In the genomic region with DNA sequence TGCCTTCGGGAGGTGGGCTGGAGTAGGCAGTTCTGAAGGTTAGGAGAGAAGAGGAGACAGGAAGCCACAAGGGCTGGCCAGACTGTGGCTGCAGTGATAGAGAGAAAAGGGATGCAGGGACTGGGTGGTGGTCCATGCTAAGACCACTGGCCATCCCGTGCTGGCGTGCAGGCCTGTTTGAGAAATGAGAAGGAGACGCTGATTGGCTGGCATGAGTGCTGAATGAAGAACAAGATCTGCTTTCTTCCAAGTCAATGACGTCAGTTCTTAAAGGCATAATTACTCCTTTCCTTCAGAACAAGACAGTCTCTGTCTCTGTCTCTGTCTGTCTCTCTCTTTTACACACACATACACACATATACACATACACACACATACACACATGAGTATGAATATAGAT, we compare ENCODE assay signal across 27 mouse cellular contexts. TPM values are rescaled to one million over a fixed set of nuclear protein-coding genes. Genes with fewer than 3 reads are reported as not detected.
DNase-seq lines count a peak whose midpoint lies in the region; ATAC-seq and TF ChIP-seq lines count a peak whose summit lies in the region.
"Had no signal": no experiment of that assay in that cellular context is flagged by ENCODE, and none has a peak within 500 bp of the region (broad histone marks: within the 10 kb centered on the region; RNA-seq: fewer than 3 reads in every experiment).

No protein-coding gene starts in this region.

- no peak overlapping the region for H3K4me3 ChIP-seq in heart, postnatal 0 days (ENCODE audit: low read depth, low read length)
- H3K4me3 ChIP-seq in cortical plate, adult 2 months (ENCODE audit: insufficient read depth, low read length) = peak overlapping the region; percentile 24; the same call in 1 of the 2 replicates
- H3K4me3 ChIP-seq: embryonic facial prominence, embryonic 12.5 days; embryonic facial prominence, embryonic 15.5 days; hindbrain, embryonic 12.5 days; hindbrain, embryonic 15.5 days had no signal

- no peaks in the 10 kb centered on the region for H3K9me3 ChIP-seq in heart, postnatal 0 days (replicated peaks; ENCODE audit: control insufficient read depth, low read length)
- H3K9me3 ChIP-seq: embryonic facial prominence, embryonic 12.5 days; embryonic facial prominence, embryonic 15.5 days; hindbrain, embryonic 15.5 days had no signal

- H3K27ac ChIP-seq in heart, postnatal 0 days (ENCODE audit: low read depth) = peak overlapping the region; percentile 38; the same call in 1 of the 2 replicates
- H3K27ac ChIP-seq in cortical plate, adult 2 months (ENCODE audit: insufficient read depth, low read length) = no peak overlapping the region
- H3K27ac ChIP-seq: embryonic facial prominence, embryonic 12.5 days; embryonic facial prominence, embryonic 15.5 days; hindbrain, embryonic 12.5 days; hindbrain, embryonic 15.5 days had no signal

- no peak for TF ChIP-seq CTCF in heart, postnatal 0 days (IDR thresholded peaks at IDR 0.05; ENCODE audit: low read depth)
- TF ChIP-seq CTCF in cortical plate, adult 2 months (IDR thresholded peaks at IDR 0.05; ENCODE audit: extremely low read depth, insufficient read depth, low read length) = no peak

- ATAC-seq in heart, postnatal 0 days (ENCODE audit: insufficient read depth, low read depth) = no peak
- ATAC-seq: CD4-positive, CD25-positive, alpha-beta regulatory T cell, adult 4 months; forebrain, embryonic 14.5 days; forebrain, postnatal 0 days; inflammation-experienced regulatory T-cells, adult 6 months; intestine, embryonic 16.5 days had no signal

- TF ChIP-seq EP300 in heart, postnatal 0 days (IDR thresholded peaks at IDR 0.05; ENCODE audit: low read depth) = no peak

- no peaks in the 10 kb centered on the region for H3K27me3 ChIP-seq in heart, postnatal 0 days (ENCODE audit: control insufficient read depth, insufficient read depth, low read length)
- H3K27me3 ChIP-seq: embryonic facial prominence, embryonic 12.5 days; embryonic facial prominence, embryonic 15.5 days; hindbrain, embryonic 12.5 days; hindbrain, embryonic 15.5 days had no signal

- H3K9ac ChIP-seq in heart, postnatal 0 days (replicated peaks; ENCODE audit: low read depth, low read length) = no peak overlapping the region
- H3K9ac ChIP-seq: embryonic facial prominence, embryonic 12.5 days; embryonic facial prominence, embryonic 15.5 days; forebrain, postnatal 0 days; hindbrain, embryonic 12.5 days; hindbrain, embryonic 15.5 days had no signal

- DNase-seq in cerebellum, postnatal 25 days = peak; percentile 29 to 32
- DNase-seq in cerebellum, adult 11-12 months = no peak
- DNase-seq in heart, adult 11 months = peak; percentile 79
- no peak for DNase-seq in heart, postnatal 36 days
- DNase-seq in heart, postnatal 0 days (ENCODE audit: low spot score) = no peak
- no peak for DNase-seq in heart, postnatal 4 days
- DNase-seq in embryo, embryonic 9.5 days (ENCODE audit: extremely low spot score) = no peak
- DNase-seq: adrenal gland, adult 2 months; adrenal gland, postnatal 14 days; cerebellum, adult 8-10 months; cerebellum, postnatal 36 days; forebrain, postnatal 0 days; gastrocnemius, postnatal 25 days; kidney, adult 18-20 months; kidney, adult 9 months had no signal

- H3K36me3 ChIP-seq in heart, postnatal 0 days (replicated peaks; ENCODE audit: control insufficient read depth, insufficient read depth, low read length) = no peaks in the 10 kb centered on the region
- H3K36me3 ChIP-seq: embryonic facial prominence, embryonic 12.5 days; embryonic facial prominence, embryonic 15.5 days; hindbrain, embryonic 12.5 days; hindbrain, embryonic 15.5 days had no signal

- intact Hi-C loops in heart, postnatal 36 days (cut with DNase I) = no loop called here

- 54% methylated on average over 5 of the region's 5 CpGs for WGBS in heart, postnatal 0 days

- TF ChIP-seq POLR2A in cortical plate, adult 2 months (IDR thresholded peaks at IDR 0.05; ENCODE audit: extremely low read depth, insufficient read depth, low read length) = no peak

- peaks cover 45% of the 10 kb centered on the region for H3K4me1 ChIP-seq in heart, postnatal 0 days (ENCODE audit: control insufficient read depth, insufficient read depth)
- H3K4me1 ChIP-seq in cortical plate, adult 2 months (ENCODE audit: control insufficient read depth, insufficient read depth, low read length) = peaks cover 7% of the 10 kb centered on the region
- H3K4me1 ChIP-seq: embryonic facial prominence, embryonic 12.5 days; embryonic facial prominence, embryonic 15.5 days; hindbrain, embryonic 12.5 days had no signal

- H3K4me2 ChIP-seq in heart, postnatal 0 days (ENCODE audit: low read depth, low read length) = no peak overlapping the region
- H3K4me2 ChIP-seq: embryonic facial prominence, embryonic 12.5 days; embryonic facial prominence, embryonic 15.5 days; heart, embryonic 11.5 days; hindbrain, embryonic 12.5 days; hindbrain, embryonic 15.5 days had no signal

RNA-seq across cellular contexts. Expression of a gene that starts 36.4 kb away (rescaled TPM):
- 100 to 1,000 TPM; 171 to 215 TPM for total RNA-seq in heart, postnatal 36 days (2021)
- 269 and 288 TPM in 2 replicates for total RNA-seq in heart, postnatal 0 days (2014; rRNA removed; ENCODE audit: low replicate concordance)
- polyA plus RNA-seq in heart, postnatal 0 days (2015; fragmentation: Nextera tagmentation; extraction: Ambion mirVana) = 325 and 334 TPM in 2 replicates
- 100 to 1,000 TPM; 269 to 291 TPM for total RNA-seq in heart, postnatal 4 days (2021)
- polyA plus RNA-seq in cortical plate, adult 2 months (2012; rRNA removed) = 11.2 and 12.7 TPM in 2 replicates
- total RNA-seq: hematopoietic stem cell, adult 5-6 weeks; MEL had no signal

Comparison
In these comparisons a context has a peak if more than half of its experiments do, and no peak if none do; other contexts are left out.
1. DNase-seq: peak in cerebellum, postnatal 25 days (2 of 2) and heart, adult 11 months (single experiment); none in cerebellum, adult 11-12 months (single experiment), heart, postnatal 36 days (0 of 2), heart, postnatal 0 days (single experiment), heart, postnatal 4 days (single experiment) and embryo, embryonic 9.5 days (single experiment).